Mouse (Mus musculus) frontal cortex, postnatal 14 days (tissue): ENCODE data around the gene Sfrp4.
"Not testable (repeated sequence)": the region's sequence is repeated elsewhere in the genome, so short reads cannot be mapped to it uniquely, and the experiment has no call there.

Experiments used
- DNase-seq, 2 experiments: peaks; one replicate each; pipeline ENCODE4 v3.0.0; 2022; ENCODE audit warnings: low spot score in 2 of 2

The Sfrp4 gene

DNA sequence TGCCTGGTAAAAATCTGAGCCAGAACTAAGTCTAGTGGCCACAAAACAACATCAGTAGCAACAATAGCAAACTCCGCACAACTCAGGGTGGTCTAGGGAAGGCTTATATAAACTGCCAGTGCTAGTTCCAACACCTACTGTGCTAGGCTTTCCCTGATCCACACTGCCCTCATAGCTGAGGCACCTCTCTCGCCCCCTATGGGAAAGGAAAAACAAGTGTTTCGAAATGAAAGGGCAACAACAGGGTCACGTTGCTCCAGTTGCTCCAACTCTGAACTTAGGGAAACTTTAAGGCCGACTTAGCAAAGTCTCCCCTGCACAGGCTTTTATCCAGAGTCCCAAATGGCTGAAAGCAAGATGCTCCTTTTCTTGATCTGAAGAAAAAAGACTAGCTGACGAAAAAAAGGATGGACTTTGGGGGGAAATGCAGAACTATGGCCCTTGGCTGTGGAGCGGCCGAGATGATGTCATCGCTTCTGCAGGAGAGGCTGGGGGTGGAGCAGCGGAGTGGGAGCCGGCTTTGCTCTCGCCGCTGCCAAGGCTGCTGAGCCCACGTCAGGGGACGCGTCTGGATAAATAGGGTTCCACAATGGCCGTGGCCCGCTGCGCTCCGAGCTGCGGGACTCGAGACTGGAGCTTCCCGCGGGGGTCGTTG lies at the start of gene Sfrp4:
Gene Sfrp4, plus strand, starts transcription at position 532 of the 655 bp plus-strand sequence.
- DNase-seq = peak in 1 of 2 experiments; percentile 23

DNA sequence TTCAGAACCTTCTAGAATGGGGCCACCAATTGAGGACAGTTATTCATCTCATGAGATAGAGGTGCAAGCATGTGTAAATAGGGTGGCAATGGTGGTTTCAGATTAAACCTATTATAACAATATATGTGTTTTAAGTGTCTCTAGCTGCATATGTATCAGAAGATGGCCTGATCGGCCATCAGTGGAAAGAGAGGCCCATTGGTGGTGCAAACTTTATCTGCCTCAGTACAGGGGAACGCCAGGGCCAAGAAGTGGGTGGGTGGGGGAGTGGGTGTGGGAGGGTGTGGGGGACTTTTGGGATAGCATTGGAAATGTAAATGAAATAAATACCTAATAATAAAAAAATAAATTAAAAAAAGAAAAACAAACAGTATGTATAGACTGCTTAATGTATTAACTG lies 48.2 kb upstream of the Sfrp4 start:
- DNase-seq = not testable (repeated sequence)

DNA sequence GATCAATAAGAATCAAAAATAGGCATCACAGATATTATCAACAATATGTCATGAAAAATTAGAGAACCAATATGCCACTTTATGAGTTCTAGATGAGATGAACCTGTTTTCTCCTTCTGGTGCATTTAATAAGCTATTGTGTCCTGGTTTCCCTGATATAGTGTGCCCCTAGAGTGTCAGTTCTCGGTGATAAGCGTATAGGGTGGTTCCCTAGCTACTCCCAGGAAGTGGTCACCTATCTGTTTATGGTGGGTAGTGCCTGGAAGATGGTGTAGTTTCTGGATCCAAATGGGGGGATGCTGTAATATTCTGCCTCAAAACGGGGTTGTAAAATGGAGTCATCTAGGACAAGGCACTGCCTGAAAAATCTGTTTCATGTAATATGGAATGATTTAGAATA lies 47.0 kb upstream of the Sfrp4 start:
- DNase-seq = no peak

DNA sequence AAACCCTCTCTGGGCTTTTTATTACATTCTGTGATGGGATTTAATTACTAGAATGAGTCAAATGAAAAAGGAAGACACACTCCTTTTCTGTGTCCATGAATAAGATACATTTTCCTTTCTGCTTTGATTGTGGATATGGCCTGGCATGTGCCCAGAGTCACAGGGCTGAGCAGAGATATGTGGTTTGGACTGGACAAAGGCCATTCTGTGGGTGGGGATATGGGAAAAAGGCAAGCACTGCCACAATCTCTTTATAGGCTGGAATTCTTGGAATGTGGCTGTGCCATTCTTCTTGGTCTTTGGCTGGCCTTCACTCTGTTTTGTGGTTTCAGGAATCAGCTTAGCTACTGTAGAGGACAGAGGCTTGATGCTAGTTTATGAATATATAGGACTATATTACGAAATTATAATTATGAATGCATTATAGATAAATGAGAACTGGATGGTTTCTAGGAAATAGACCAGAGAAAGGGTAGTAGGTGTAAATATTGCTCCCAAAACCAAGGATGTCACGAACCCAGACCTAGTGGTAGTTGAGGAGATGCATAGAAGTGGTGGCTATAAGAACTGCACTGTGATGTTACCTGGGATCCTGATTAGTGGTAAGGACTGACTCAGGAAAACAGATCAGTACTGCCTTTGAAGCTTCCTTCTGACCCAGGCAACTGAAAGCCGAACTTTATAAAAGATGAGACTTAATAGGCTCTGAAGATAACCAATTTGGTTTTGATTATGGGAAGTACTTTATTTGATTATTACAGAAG lies 31.7 kb upstream of the Sfrp4 start:
- no peak for DNase-seq

DNA sequence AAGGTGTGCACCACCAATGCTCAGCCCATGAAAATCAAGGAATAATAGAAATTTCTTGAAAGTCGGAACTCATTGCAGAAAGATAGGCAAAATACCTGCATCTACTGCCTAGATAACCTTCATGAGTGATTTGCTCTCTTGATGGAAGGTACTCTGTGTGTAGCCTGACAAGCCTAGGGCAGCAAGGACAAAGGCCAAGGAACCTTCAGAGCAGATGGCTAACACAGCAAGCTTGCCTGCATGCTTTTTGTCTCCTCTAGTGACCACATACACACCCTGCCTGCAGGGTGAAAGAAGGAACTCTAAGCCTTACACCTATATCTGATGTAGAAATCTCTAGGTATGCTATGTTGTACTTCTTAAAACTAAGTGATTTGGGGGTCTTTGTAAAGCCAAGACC lies 27.8 kb upstream of the Sfrp4 start:
- no peak for DNase-seq

DNA sequence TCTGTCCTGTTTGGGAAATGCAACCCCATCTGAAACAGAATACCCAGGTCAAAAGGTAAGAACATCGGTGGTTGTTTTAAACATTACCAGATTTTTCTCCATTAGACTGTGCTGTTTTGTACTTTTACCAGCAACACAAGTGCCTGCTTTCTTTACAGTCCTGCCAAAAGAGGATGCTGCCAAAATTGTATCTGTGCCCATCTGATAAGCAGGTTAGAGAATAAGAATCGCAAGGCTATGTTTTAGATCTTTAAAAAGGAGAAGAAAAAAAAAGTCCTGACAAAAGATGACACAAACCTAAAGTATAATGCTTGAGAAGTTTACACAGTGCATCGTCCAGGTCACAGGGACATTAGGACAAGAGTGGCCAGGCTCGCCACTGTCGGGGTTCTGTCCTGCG lies 23.7 kb upstream of the Sfrp4 start:
- no peak for DNase-seq

DNA sequence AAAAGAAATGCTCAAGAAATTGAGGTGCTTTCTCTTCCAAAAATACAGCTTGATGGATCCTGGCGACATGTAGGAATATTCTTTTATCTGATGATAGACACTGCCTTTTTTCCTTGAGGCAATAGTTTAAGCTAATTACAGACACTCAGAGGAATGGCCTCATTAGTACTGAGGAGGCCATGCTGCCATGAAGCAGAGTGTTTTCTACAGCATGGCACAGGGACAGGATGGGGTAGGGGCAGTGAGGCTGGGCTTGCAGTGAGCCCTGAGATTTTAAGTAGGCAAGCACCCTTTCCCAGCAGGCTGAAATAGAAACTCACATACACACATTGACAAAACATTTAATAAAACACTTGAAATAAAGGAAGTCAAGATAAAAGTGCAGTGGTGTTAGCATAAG lies 20.4 kb upstream of the Sfrp4 start:
- DNase-seq = no peak

DNA sequence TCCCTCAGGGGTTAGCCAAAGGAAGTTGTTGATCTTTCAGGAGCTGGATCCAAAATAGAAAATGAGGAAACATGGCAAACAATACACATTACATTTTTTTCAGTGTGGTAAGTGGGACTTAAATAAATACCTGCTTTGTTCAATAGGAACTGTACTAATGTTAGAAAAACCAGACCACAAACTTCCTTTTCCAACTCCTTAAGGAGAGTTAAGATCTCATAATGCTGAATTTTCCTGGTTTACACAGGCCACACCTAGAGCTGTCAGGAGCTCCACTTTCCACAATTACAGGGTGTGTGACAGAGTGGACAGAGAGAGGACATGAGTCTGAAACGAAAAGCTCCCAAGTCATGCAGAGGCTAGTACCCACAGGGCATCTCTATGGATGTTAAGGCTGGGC lies 19.2 kb upstream of the Sfrp4 start:
- no peak for DNase-seq

DNA sequence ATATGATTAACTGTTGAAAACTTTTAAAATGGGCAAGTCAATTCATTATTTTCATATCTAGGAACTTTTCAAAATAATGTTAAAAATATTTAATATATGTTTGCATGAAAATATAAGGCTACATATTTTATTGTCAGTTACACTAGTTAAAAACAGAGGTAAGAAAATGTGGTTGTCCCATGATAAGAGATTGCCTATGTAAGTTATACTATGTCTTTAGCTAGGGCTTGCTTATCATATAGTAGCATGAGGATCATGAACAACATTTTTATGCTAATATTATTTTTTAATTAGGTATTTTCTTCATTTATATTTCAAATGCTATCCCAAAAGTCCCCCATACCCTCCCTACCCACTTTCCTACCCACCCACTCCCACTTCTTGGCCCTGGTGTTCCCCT lies 18.0 kb upstream of the Sfrp4 start:
- DNase-seq = no peak

DNA sequence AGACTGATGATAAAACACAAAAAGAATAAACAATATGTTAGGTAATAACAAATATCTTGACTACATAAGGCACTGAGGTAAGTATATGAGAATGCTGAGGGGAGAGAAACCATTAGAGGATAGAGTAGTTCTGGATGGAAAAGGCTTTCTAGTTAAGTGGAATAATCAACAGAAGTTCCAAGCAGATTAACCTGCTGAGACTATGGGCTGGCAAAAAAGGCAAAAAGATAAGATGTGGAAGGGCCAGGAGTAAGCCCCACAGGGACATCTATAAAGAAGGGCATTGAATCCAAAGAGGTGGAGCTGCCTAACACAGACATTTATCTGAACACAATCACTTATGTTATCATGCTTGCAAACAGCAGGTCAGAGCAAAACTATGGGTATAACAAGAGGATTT lies 14.8 kb upstream of the Sfrp4 start:
- no peak for DNase-seq

DNA sequence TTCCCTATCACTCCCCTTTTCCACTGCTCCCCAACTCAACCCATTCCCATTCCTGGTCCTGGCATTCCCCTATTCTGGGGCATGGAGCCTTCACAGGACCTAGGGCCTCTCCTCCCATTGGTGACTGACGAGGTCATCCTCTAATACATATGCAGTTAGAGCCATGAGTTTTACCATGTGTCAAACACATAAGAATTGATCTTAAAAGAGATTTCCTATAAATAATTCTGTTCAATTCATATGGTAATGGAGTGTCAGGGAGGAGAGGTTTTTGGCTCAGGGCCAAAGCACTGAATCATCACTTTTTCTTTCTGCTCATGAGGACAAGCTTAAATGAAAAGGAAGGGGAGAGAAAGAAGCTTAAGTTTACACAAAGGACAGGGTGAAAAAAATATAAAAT lies 10.6 kb upstream of the Sfrp4 start:
- DNase-seq = no peak

DNA sequence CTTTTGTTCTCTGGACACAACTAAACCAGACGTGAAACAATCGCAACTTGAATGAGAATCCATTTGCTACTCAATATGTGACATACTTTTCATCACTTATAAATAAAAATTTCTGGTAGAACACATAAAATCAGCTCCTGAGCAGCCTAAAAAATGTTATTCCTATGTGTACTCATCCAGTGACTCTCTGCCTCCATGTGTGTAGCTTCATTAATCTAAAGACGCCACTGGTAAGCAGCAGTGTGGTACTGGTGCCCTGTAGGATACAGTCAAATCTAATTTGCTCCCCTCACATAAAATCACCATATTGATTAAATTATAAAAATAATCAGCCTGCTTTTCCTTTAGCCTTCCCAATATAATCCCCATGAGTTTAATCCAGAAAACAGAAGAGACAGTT lies 9.9 kb upstream of the Sfrp4 start:
- no peak for DNase-seq

DNA sequence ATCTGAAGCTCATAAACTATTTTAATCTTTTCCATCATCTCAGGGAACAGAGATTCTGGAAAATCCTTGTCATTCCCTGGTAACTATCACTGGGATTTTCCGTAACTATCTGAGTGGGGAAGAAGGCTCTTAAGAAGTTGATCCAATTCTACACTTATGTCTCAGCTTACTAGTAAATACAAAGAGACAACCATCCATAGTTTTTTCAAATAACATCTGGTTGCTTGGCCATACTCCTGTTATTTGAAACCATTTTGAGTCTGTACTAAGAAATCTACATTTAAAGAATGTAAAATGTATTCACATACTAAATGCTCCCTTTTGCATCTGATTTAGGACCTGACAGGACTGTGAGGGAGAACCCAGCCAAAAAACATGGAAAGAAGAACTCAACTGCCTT lies 9.5 kb upstream of the Sfrp4 start:
- no peak for DNase-seq

DNA sequence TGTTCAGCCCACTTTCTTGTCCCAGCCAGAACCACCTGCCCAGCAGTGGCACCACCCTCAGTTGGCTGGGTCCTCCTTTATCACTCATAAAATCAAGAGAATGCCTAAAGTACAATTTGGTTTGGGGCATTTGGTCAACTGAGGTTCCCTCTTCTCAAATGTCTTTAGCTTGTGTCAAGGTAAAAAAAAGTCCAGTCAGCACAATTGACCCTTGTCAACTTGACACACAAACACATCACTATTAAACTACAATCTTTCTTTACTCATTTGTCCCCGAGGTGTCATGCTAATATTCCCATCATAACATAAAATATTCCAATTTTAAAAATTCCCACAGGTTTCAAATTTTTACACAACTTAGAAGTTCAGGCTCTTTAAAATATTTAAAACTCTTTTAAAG lies 8.6 kb upstream of the Sfrp4 start:
- DNase-seq = no peak

DNA sequence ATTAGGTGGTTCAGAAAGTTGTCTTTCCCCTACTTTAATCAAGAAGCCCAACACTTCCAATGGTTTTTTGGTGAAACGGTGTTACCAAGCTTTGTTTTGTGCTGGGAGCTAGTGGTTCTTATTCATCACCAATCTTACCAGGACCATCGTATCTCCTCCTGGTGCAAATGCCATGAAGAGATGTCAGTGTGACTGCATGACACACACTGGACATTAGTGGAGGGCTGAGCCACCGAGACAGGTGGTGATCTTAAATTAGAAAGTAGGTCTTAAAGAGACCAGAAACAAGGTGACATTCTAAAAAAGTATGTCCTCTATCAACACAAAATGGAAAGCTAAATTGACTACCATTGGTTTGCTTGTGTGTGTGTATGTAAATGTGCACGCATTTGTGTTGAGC lies 4.8 kb upstream of the Sfrp4 start:
- no peak for DNase-seq

DNA sequence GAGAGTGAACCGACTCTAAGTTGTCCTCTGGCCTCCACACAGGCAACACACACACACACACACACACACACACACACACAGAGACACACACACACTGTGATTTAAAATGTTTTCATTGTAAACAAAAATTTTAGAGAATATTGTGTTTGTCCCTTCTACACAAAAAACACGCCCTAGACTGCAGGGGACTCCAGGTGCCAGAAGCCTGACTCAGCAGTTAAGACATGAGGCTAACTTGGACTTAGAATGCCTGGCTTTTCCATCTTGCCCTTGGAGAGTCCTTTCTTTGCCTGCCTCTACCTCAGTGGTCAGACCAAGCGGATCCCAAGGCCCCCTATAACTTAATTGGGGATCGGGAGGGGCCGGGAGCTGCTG lies 4.1 kb upstream of the Sfrp4 start:
- no peak for DNase-seq

DNA sequence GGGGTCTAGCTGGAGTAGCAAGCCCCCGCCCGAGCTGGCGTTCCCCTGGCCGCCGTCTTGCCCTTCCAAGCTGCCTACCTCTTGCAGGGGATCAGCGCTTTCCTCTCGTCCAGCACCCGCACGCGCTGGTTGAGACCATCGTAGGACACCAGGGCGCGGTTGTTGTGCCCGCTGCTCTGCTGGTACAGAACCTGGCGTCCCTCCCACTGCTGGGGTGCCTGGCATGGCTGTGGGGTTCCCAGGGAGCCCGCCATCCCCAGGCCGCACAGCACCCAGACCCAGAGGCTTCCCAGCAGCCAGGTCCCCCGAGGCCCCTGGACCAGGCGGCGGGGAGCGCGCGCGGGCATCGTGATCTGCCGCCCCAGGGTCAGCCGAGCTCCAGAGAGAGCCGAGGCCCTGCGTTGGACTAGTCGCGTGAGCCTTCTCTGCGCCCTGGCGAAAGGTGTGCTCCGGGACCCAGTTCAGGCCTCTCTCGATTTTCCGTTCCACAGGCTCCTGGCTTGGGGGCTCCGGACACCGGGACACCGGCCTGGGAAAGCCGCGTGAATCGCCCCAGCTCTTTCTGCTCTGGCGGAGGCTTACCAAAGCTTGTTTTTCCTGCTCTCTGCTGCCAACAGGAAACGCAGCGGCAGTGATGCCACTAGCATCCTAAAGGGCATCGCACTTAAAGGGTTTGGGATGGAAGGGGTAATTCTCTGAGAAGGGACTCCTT lies 3.5 kb upstream of the Sfrp4 start, which contains the start of gene Epdr1:
Gene Epdr1, minus strand, starts transcription at position 712 of the 712 bp plus-strand sequence.
- DNase-seq = peak; percentile 54 to 60

DNA sequence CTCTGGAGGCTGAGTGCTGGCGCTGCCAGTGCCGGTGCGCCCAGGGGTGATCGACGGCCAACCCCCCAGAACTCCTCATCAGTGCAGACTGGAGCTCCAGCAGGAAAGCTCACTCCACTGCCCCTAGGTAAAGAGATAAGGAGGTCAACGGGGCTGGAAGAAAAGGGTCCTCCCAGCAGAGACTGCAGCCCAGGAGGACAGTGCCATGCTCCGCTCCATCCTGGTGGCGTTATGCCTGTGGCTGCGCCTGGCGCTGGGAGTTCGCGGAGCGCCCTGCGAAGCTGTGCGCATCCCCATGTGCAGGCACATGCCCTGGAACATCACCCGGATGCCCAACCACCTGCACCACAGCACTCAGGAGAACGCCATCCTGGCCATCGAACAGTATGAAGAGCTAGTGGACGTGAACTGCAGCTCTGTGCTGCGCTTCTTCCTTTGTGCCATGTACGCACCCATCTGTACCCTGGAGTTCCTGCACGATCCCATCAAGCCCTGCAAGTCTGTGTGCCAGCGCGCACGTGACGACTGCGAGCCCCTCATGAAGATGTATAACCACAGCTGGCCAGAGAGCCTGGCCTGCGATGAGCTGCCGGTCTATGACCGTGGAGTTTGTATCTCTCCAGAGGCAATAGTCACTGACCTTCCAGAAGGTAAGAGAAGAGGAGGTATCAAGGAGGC lies 463 bp downstream of the Sfrp4 start:
- no peak for DNase-seq

DNA sequence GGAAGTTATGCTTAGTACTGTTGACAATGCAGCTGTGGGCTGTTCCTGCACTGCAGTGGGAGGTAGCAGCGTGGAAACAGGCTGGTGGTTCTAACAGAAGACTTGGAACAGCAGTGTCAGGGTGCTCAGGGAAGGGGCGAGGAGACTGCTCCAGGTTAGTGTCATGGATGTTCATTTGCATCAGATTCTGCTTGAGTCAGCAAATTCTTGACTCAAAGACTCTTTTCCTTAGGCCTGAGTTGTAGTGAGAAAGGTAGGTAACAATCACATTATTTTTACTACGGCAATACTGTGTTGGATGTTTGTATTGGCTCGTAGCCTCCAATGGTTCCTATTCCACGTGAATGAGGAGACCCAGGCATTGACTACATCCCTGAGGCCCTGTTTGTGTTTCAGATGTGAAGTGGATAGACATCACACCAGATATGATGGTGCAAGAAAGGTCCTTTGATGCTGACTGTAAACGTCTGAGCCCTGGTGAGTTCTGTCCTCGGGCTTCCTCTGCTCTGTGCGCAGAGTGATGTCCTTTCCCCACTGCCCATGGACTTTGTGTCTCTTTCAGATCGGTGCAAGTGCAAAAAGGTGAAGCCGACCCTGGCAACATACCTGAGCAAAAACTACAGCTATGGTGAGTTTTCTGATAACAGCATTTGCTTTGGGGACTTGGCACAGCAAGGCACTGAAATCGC lies 1.9 kb downstream of the Sfrp4 start:
- no peak for DNase-seq

DNA sequence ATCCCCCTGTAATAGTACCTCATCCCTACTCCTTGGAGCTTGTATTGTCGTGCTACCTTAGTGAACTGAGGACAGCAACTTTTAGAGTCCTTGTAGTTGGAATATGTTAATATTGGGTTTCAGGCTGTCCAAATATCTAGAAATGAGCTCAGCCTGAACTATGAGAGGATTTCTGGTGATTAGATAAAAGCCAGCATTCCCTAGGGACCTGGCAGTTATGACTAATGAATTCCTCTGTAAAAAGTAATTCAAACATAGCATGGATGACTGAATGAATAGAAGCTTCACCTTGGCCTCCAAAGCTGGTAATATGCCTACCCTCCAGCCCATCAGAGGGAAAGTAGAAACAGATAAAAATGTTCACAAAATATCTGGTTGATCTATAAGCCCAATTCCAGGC lies 3.6 kb downstream of the Sfrp4 start:
- DNase-seq = no peak

DNA sequence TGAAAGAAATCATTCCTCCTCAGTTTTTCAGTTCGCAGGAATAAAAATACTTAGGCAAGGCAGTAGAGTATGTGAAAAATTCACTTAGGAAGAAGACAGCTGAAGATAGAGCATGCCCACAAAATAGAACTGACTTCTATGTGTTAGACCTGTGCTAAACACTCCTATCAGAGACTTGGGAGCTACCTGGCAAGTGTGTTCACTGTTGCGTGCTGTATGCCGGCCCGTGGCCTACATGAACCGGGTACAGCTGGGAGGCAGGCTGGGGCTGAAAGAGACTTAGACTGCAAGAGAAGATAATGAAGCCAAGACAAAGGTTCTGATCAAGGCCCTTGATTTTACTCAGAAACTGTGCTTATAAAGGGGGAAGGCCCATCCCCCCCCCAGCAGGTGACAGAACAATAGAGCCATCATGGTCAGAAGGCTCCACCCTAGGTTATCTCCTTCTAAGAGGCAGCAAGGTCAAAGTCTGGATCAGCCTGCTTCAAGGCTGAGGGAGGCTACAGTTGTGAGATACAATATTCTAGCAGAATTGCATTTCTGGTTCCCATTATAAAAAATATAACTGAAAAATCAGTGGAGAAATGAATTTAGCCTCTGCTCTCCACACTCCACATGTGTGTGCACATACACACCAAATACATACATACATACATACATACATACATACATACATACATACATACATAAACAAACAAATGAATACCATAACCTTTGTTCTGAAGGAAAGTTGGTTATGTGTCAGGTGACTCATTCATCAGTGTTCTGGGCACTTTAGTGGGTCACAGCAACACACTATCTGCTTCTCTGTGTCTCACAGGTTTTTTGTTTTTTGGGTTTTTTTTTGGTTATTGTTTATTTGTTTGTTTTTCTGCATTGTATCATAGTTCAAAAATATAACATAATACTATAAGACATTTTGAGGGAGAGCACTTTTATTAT lies 8.1 kb downstream of the Sfrp4 start:
- DNase-seq = no peak
